Mouse (Mus musculus) ovary, postnatal 10 days (tissue): ENCODE results near the gene N4bp1.

Source experiments
- DNase-seq: peaks from one replicate; pipeline ENCODE4 v3.0.0; 2022; ENCODE audit warnings: low spot score

Gene N4bp1

DNA sequence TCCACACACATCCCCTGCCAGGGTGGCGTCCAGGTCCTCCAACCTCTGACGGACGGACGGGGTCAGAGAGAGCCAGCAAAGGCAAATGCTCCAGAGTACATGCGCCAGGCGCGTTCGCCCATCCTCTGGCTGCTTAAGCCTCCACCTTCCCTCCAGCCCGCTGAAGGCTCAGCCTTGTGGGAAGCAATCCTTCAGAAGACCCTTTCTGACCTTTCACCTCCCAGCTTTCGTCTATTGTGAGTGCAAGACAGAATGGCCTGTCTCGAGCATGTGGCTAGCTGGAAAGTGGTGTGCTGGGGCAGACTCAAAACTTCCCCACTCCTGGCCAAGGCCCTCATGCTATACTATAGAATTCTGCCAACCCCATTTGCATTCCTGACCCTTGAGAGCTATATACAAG lies 30.4 kb downstream of the N4bp1 start:
- no peak for DNase-seq

- DNase-seq, result no peak
Measured at GRCm38 (mm10) chr8:86853989-86854373, 31.1 kb downstream of the N4bp1 start.

- no peak for DNase-seq
Measured at GRCm38 (mm10) chr8:86853266-86853988, 31.6 kb downstream of the N4bp1 start.

DNA sequence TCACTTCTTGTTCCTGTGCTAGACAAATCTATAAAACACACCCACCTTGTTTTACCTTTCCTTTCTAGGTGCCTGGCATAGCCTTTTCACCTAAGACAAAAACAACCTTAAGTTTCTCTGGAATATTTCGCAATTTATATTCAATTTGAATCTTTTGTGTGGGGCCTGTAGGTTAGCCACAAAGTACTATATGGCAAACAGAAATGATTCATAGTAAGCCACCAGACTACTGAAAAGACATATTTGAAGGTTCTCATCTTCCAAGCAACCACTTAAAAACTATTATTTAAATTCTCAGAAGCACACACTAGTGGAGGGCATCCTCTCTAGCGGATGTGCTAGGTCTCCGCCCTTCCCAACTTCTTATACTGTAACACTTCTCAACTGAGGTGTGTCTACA lies 32.6 kb downstream of the N4bp1 start:
- no peak for DNase-seq

DNA sequence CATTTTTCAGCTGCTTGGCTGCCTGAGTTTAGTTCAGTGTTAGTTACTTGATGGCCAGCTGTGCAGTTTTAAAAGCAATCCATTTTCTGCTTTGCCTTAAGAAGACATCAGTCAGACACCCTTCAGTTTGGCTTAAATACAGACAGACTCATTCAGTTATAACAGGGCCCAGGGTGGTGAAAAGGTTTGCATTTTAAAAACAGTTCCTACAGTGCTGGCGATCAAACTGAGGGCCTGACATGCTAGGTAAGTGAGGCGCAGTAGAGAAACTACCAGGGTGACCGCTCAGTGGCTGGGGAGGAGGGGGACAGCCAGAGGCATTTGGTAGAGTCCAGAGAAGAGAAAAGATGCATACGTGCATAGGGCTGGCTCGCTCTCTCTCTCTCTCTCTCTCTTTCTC lies 36.2 kb downstream of the N4bp1 start:
- no peak for DNase-seq

GRCm38 (mm10) chr8:86848401-86848800 lies 36.7 kb downstream of the N4bp1 start:
- no peak for DNase-seq

DNA sequence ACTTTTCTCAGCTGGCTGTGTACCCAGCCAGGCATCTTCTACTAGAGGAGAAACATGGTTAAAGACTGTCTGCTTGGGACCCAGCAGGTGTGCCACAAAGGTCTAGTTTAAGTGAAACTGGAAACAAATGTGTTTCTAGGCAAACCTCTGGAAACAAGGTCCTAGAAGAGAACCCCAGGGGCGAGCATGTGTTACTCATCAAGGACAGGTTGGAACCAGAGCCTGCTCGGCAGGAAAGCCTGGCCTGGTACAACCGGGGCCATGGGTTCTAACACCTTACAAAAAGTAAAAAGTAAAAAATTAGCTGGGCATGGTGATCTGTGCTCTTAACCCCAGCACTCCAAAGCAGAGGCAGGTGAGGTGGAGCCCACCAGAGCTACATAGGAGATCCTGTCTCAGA lies 38.0 kb downstream of the N4bp1 start:
- DNase-seq, result no peak

GRCm38 (mm10) chr8:86845875-86846274 lies 39.2 kb downstream of the N4bp1 start:
- DNase-seq, result no peak

- no peak for DNase-seq
Measured at GRCm38 (mm10) chr8:86844856-86845255, 40.2 kb downstream of the N4bp1 start.

GRCm38 (mm10) chr8:86843896-86844295 lies 41.2 kb downstream of the N4bp1 start:
- no peak for DNase-seq

DNA sequence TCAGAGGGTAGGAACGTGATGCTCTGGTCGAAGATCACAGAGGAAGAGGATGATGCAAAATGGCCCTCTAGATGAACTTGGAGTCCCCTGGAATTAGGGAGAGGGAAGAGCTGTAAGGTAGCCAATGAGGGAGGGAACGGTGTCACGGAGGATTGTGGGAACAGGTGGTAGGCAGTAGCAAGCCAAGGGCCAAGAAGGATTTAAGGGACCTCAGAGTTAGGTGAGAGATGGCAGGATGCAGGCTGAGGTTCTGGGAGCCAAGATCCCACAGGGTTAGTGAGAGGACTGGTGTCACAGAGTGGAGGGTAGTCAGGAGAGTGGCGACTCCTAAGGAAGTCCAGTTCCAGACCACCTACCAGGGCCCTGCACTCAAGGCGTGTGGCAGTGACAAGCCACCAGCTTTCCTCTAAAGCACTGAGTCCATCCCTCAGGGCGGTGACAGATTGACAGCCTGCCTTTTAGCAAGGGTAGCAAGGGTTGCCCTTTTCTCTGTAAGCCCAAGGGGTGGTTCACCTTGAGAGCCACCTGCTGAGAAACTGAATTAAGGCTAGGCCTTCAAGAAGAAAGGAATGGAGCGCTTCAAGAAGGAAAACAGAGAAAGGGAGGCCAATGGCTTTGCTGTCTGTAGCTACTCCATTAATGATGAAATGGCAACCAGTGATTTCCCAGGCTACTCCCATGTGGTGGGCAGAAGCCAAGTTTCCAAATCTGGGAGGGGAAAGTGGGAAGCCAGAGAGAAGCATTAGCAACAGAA lies 43.3 kb downstream of the N4bp1 start:
- no peak for DNase-seq

GRCm38 (mm10) chr8:86840120-86840693 lies 44.9 kb downstream of the N4bp1 start:
- DNase-seq, result no peak

DNA sequence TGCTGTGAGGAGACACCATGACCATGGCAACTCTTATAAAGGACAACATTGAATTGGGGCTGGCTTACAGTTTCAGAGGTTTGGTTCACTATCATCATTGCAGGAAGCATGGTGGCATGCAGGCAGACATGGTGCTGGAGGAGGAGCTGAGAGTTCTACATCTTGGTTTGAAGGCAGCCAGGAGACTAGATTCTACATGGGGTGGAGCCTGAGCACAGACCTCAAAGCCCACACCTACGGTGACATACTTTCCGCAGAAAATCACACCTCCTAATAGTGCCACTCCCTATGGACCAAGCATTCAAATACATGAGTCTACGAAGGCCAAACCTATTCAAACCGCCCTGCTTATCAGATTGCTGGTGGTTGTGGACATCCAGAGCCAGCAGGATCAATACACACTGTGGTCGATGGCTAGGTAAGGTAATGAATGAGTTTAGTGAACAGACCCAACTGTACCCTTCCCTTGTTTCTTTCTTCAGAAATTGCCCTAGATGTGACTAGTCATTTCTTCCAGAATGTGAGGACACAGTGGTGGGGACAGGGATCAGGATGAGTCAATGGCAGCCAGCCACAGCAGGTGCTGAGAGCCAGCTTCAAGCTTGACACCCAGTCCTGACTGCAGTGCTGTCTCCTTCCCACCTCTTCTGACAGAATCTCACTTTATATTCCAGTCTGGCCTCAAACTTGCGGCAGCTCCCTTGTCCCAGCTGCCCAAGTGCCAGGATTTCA lies 46.2 kb downstream of the N4bp1 start:
- no peak for DNase-seq

DNA sequence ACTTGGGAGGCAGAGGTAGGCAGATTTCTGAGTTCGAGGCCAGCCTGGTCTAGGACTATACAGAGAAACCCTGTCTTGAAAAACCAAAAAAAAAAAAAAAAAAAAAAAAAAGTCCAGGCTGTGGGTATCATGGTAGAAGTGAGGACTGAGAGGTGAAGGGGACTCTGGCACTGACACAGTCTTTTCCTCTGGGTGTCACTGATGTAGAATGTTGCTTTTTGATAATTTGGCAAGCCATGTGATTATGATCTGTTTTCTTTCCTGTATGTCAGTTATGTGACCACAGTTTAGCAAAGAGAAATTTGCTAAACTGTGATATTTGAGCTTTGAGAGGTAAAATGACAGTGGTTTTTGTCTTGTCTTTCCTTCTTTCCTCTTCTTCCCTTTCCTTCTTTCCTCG lies 47.8 kb downstream of the N4bp1 start:
- no peak for DNase-seq

DNA sequence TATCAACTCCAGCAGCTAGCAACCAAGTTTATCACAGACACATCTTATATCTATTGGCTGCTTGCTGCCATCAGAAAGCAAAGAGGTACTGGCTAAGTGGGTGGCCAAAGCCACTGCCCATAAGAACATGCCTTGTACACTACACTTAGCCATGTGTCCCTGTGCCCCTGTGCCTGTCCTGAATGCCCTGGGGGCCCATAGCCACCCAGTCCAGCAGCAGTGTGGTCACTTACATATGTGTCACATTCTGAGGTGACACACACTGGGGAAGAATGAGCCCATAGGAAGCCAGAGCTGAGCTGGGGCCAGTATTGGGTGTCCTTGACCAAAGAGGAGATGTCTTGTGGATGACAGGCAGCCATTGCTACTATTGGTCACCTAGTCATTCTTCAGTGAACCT lies 49.2 kb downstream of the N4bp1 start:
- DNase-seq, result no peak

DNA sequence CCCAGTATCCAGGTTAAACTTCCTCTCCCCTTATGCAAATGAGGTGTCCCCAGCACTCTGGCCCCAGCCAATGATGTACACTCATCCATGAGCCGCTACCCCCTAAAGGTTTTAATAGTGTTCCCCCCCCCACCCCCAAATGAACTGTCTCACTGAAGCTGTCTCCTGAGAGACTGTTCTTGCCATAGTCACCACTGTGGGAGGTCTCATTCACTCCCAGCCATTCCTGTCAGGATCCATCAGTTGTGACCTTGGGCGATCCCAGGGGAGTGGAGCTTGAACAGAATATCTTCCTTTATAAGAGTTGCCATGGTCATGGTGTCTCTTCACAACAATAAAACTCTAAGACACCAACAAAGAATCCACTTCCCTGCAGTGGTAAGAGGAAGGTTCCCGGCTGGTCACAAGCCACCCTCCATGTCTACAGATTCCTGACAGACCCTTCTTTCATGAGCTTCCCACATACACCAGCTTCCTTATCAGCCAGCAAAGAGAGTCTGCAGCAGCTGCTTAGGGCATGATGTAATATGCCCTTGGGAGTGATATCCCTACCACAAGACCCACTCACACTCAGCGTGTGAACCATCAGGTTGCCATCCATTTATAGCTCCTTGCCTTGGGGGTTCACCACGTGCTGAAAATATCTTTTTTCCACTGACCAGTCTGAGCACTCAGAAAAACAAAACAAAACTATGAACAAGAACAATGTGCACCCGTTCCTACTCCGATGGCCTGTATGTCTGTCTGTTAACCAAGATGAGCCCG lies 50.4 kb downstream of the N4bp1 start:
- no peak for DNase-seq

DNA sequence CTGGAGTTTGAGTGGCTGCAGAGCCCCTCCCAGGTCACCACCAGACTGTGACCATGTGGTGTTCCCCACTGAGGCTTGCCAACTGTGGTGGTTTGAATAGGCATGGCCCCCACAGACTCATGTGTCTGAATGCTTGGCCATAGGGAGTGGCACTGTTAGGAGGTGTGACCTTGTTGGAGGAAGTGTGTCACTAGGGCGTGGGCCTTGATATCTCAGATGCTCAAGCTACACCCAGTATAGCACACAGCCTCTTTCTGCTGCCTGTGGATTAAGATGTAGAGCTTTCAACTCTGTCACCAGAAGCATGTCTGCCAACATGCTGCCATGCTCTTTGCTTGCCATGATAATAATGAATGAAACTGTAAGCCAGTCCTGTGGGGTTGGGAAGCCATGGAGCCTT lies 51.1 kb downstream of the N4bp1 start:
- DNase-seq, result no peak

- no peak for DNase-seq
Measured at GRCm38 (mm10) chr8:86828925-86829324, 56.1 kb downstream of the N4bp1 start.

- DNase-seq, result no peak
Measured at GRCm38 (mm10) chr8:86827199-86827598, 57.9 kb downstream of the N4bp1 start.

GRCm38 (mm10) chr8:86826538-86826937 lies 58.5 kb downstream of the N4bp1 start:
- DNase-seq, result no peak

DNA sequence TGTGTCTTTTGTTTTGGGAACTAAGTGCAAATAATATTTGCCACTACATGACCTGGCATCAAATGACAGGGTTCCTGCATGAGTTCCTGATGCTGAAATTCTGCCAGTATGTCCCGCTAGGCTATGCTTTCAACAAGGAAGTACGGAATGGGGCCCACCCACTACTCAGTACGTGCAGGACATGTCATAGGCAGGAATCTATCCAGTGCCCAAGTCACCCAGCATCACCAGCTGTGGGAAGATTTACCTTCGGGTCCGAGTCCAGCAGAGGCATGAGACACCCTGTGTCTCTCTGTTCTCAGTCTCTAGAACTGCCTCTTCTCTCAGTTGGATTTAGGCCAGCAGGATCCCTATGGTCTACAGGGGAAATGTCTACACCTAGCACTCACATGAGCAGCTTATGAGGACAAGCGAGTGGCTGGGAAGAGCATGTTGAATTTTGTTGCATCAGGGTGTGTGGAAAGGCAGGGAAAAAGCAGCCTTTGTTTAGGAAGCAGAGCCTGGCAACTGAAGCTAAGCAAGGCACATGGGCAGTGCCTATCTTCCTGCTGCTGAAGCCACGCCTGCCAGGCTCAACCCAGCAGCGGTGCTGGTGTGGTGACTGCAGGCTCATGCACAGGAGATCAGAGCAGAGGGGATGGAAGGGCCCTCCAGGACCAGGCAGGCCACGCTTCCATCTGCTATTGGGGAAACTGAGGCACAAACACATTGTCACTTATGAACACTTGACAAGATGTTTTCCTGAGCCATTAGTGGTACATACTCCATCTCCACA lies 59.2 kb downstream of the N4bp1 start:
- DNase-seq, result no peak
